Mouse (Mus musculus) layer of hippocampus, adult 11-12 months (tissue): Measurements from ENCODE around the gene Prss22.
A peak's percentile ranks its signal among the peaks of the same experiment; 100 is the strongest.

Experiments
- DNase-seq: peaks from one replicate; pipeline ENCODE4 v3.0.0; 2022; ENCODE audit warnings: low spot score

Gene Prss22

DNA sequence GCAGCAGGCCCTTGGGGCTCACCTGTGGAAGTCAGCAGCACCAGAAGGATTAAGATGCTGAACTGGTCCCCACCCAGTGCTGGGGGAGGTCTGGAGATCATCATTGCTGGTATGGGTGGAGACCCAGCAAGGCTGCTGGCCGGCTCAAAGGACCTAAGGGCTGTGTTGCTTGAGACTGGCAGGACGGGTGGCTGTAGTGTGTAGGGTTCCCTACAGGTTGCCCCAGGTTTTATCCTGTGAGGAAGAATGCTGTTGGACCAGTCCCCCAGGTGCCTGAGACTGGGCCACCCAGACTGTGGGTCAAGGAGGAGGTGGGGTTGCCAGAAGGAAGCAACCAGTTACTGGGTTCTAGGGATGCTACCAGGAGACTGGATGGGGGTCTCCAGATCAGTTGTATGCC, at the start of gene Prss22:
Gene Prss22 (minus strand): TSS at position 200 of the 400 bp plus-strand sequence.
- no peak for DNase-seq

- DNase-seq: no peak
Observed at GRCm38 (mm10) chr17:24046026-24046425, 48.1 kb upstream of the Prss22 start.

DNA sequence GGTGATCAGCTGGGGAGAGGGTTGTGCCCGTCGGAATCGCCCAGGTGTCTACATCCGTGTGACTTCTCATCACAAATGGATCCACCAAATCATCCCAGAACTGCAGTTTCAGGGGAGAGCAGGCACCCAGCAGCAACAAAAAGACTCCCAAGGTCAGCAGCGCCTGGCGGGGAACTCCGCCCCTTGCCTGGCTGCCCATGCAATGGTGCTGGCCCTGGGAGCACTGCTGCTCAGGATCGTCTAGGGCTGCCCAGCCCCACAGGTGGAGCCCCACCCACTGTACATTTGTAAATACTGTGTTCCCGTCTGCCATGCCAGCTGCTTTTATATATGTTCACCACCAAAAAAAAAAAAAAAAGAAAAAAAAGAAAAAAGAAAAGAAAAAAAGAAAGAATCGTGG, 47.7 kb upstream of the Prss22 start:
- DNase-seq: no peak

- no peak for DNase-seq
Observed at GRCm38 (mm10) chr17:24044482-24044881, 46.6 kb upstream of the Prss22 start.

- DNase-seq: no peak
Observed at GRCm38 (mm10) chr17:24037844-24038243, 39.9 kb upstream of the Prss22 start, which contains the start of gene Prss27. Prss27 (plus strand) TSS chr17:24038144.

DNA sequence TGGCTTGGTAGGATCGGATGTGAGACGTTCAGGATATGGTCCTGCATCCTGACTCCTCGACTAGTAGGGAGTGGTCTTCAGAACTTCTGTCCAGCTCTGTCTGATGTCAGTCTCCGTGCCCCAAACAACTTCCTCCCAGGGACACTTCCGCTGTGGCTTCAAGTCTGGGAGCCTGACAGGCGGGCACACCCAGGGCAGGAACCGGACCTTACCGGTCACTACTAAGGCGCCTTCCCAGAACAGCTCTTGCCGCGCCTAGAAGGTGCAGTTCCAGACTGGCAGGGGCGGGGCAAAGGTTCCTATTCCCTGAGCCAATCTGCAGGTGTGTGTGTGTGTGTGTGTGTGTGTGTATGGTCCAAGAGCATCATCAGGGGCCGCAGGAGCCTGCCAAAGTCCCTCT, 39.5 kb upstream of the Prss22 start:
- DNase-seq: no peak

- DNase-seq: no peak
Observed at GRCm38 (mm10) chr17:24036954-24037353, 39.1 kb upstream of the Prss22 start.

- DNase-seq: no peak
Observed at GRCm38 (mm10) chr17:24035087-24035486, 37.2 kb upstream of the Prss22 start.

- DNase-seq: no peak
Observed at GRCm38 (mm10) chr17:24030551-24030950, 32.7 kb upstream of the Prss22 start.

- no peak for DNase-seq
Observed at GRCm38 (mm10) chr17:24029477-24029876, 31.6 kb upstream of the Prss22 start.

DNA sequence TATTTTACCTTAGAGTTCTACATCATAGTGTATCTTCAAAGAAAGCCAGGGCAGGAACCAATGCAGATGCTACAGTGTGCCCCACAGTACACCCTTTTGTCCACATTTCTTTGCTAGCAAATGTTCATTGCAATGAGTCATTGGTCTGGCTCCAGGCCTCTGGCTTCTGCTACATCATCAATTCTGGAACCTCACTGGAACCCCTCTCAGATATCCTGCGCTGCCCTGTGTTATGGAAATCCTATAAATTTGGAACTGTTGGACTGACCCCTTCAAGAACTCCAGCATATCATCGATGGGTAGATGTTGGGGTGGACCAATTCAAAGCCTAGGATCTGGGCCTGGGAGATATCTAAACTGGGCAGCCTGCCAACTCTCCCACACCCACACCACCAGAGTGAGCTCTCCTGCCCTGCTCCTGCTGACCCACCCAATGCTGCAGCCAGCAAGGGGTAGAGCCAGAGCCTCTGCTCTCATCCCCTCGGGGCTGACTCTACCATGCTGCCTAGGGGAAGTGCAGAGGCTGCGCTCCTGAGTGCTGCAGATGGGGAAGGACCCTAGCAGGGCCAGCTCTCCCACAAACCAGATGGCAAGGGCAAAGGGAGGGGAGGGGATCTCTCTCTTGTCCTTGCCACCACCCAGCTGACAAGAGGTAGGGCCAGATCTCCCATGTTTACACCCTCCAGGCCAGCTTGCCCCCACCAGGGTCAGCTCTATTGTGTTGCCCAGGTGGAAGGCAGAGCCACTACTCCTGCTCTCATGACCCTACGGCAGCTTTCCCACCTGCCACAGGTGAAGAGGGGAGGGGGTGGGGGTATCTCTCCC, 23.7 kb upstream of the Prss22 start:
- DNase-seq: no peak

GRCm38 (mm10) chr17:24020696-24021095, 22.8 kb upstream of the Prss22 start:
- no peak for DNase-seq

- no peak for DNase-seq
Observed at GRCm38 (mm10) chr17:24015727-24016126, 17.8 kb upstream of the Prss22 start.

DNA sequence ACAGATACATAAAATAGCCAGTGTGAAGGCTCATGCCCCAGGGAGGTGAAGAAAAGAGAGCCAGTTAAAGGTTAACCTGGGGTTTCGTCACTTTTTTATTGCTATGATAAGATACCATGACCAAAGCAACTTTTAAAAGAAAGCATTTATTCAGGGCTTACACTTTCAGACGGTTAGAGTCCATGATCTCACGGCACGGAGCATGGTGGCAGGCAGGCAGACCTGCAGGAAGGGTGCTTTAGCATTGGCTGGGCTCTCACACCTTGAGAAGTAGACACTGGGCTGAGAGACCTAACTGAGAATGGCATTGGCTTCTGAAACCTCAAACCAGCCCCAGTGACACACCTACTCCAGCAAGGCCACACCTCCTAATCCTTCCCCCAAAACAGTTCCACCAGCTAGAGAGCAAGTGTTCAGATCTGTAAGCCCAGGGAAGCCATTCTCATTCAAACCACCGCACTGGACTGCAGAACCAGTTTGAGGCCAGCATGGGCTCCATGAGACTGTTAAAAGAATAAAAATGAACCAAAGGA, 16.6 kb upstream of the Prss22 start:
- no peak for DNase-seq

DNA sequence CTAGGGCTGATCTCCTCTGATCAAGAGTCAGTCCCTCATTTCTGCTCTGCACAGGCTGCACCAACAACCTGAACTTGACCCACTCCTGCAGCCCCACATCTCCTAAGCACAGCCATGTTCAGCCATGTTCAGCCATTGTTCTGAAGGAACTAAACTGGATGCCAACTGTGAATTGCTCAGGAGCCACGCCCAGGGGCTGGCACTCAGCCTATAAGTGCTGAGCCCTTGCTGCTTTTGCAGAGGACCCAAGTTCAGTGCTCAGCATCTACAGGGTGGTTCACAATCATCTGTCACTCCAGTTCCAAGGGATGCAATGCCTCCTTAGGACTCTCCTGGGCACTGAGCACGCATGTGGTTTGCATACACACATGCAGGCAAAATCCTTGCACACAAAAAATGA, 15.0 kb upstream of the Prss22 start:
- no peak for DNase-seq

DNA sequence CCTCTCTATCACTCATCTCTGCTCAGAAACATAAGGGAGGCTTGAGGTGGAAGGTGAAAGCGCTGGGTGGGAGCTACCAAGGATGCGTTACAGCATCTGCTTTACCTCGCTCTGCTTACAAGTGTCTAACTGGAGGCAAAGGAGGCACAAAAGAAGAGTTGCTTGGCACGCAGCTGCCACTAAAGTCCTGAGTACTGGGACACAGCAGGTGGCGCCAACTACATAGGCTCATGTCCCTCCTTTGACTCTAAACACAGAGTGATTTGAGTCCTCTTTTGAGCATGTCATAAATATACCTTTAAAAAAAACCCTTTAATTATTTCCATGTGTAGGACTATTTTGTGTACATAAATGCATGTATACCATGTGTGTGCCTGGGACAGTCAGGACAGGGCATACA, 11.7 kb upstream of the Prss22 start:
- no peak for DNase-seq

- no peak for DNase-seq
Observed at GRCm38 (mm10) chr17:24008105-24008504, 10.2 kb upstream of the Prss22 start.

DNA sequence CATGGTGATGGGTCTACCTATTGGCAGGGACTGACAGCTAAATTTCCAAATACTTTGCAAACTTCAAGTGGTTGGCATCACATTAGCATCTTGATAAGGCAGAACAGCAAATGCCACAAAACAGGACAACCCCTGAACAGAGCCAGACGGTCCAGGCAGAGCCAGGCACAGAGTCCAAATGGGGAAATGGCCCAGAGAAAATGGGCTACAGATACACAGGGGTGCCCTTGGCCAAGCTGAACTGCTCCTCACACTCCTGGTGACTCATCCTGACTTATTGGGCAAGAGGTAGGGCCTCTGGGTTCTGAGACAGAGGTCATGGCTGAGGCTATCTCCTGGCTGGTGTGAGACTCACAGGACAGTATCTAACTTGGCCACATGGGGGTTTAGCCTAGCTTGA, 9.5 kb upstream of the Prss22 start:
- DNase-seq: no peak

DNA sequence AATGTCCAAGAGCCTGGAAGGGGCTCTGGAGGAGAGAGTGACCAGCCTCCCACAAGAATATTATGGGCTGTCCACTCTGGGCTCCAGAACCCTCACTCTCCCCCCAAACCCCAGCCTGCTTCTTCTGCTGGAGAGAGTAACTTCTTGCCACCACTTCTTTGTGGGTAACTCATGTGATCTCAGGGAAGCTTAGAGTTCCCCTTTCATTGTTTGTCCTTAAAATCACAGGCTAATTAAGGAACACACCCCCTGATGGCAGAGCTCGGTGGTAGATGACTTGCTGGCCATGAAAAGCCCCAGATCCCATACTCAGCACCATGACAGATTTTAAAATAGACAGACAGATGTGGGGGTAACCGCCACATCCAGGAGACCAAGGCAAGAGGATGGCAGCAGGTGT, 9.0 kb upstream of the Prss22 start:
- DNase-seq: no peak

- DNase-seq: no peak
Observed at GRCm38 (mm10) chr17:24005049-24005448, 7.1 kb upstream of the Prss22 start.

- no peak for DNase-seq
Observed at GRCm38 (mm10) chr17:24004071-24004665, 6.3 kb upstream of the Prss22 start.

GRCm38 (mm10) chr17:24000404-24000803, 2.5 kb upstream of the Prss22 start:
- DNase-seq: peak; percentile 76

DNA sequence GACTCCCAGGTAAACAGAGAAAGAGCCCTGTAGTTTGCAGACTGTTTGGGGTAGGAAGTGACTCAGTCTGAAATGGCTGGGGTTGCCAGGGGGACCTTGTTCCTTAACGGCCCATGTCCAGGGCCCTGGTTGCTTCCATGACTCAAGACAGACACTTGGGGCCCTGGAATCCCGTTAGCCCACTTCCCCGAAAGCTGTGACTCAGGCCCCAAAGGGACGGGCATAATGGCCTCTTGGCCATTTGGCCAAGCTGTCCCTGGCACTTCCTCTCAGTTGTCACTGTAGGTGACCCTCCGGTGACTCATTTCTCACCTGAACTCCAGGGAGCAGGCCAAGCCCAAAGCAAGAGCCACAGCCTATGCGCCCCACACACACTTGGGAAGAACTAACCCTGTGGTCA, 483 bp upstream of the Prss22 start:
- no peak for DNase-seq
